Mouse (Mus musculus) megakaryocyte progenitor cell, adult 5-6 weeks (primary cell): ENCODE data around the gene Cdc42ep1. TPM values are rescaled to one million over a fixed set of nuclear protein-coding genes. Genes with fewer than 3 reads are reported as not detected.
A peak's percentile ranks its signal among the peaks of the same experiment; 100 is the strongest.

ENCODE experiments used
- ATAC-seq: replicated peaks from 2 replicates; pipeline ENCODE4 v1.8.0; 2016; ENCODE audit warnings: mild to moderate bottlenecking, moderate TSS enrichment, inconsistent platforms; ENCODE audit not compliant: poor library complexity
- total RNA-seq, 2 experiments: library from RNA; stranded (forward) in 1 of 2; stranded (reverse) in 1 of 2; fragments of 157-497, 149-512 nt in 1 of 2; fragments of 200-1000 nt in 1 of 2; gene quantifications; 2 replicates each; pipeline versions ENCODE4 v1.2.3 to v1.2.4; 2015 to 2017

Gene Cdc42ep1
- total RNA-seq, 2 experiments from 2014 or later: not detected

DNA sequence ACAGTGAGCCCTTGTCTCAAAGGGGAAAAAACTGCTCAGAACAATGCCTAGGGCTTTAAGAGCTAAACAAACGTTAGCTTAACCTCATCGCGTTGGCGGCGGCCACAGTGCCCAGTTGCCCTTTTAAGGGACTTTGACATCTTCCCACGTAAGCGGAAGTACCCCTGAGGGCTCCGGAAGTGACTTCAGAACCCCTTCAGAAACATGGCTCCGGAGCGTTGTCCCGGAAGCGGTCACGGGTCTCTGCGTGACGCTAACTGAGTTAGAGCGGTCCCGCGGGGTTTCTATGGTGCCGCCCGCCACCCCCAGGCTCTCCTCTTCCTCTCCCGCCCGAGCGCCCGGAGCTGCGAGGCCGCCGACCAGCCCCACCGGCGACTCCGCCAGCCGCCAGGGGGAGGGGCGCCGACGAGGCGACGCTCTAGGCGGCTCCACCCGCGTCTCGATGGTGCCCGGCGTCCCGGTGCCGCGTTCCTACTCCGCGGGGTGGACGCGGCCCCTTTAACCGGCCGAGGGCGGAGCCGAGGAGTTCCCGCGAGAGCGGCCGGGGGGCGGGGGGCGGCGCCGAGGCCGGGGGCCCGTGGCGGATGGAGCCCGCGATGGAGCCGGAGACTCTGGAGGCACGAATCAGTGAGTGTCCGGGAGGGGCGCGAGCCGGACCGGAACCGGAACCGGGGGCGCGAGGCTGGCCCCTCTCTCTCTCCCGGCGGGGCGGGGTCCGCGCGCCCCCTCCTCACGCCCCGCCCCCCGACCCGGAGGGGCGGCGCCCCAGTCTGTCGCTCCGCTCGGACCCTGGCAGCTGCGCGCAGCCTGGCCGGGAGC is 34.8 kb downstream of the Cdc42ep1 start, which contains the start of gene Gga1:
Gene Gga1, plus strand, starts transcription at position 200 of the 819 bp plus-strand sequence.
- ATAC-seq: peak; percentile 62

DNA sequence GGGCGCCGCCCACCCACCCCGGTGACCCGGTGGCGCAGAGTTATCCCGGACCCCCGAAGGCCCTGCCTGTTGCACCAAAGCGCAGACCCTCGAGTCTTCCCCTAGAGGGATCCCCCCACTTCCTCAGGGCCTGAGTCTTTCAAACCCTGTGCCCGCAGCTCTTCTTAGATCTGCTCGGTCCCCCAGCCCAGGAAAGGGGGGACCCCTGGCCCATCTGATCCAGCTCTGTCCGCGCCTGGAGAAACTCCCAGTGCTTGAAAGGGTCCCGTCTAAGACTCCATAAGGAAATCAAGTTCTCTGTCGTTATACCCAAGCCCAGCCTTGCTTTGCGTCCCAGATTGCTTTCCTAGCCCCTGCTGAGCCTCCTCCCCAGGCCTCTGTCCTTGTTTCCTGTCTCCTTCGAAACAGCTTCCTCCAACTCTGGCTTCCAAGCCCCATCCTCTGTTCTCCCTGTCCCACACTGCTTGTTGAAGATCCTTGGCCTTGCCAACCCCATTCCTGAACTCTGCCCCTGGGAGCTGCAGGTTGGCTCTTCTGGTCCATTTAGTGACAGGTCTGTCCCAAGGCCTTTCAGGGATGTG is 35.5 kb downstream of the Cdc42ep1 start:
- ATAC-seq: no peak

DNA sequence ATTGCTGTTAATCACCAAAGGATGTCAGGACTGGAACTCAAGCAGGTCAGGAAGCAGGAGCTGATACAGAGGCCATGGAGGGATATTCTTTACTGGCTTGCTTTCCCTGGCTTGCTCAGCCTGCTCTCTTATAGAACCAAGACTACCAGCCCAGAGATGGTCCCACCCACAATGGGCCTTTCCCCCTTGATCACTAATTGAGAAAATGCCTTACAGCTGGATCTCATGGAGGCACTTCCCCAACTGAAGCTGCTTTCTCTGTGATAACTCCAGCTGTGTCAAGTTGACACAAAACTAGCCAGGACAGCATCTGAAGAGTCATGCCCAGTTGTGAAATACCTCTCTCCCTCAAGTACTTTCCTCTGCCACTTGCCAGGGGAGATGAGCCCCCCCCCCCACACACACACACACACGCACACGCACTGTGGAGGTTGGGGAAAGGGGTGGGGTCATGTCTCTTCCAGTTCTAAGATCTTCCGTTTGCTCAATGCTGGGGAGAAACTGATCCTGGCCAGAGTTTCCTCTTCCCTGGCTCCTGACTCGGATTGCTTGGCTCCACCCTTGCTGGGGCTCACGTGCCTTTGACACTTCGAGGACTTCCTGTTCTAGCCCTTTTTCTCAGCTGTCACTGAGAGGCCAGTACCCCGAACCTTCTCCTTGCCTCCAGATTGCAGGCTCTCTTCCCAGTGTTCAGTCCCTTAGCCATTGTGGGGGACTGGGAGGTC is 36.5 kb downstream of the Cdc42ep1 start:
- ATAC-seq: peak; percentile 53

DNA sequence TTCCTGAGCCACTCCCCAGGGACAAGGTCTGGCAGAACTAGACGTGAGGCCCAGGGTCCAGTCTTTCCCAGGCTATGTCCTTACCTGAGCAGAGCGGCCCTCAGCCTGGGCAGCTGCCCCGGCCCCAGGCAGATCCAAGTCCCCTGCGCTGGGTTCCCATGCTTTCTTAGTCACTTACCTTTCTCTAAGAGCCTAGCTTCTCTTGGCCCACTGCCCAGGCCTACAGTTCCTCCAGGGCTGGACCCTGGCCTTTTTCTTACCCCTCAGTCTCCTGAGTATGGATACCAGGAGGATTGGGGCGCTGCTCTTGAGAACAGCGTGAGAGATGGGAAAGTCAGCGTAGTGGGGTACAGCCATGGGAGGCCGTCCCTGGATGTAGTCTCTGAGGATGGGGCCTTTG is 38.0 kb downstream of the Cdc42ep1 start:
- ATAC-seq: no peak

DNA sequence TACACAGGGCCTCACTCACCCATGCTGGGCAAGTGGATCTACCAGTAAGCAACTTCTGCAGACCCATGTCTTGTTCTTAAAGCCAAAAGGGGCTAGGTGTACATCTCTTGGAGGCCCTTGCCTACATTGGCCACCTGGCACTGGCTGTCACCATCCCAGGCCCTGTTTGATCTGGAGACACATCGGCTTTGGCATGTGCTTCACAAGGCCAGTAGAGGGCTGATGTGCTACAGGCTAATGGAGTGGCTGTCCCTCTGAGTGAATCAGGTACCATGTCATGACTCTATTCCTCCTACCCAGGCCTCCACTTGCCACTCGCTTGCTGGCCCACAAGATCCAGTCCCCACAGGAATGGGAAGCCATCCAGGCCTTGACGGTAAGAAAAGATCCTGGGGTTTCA is 39.4 kb downstream of the Cdc42ep1 start:
- no peak for ATAC-seq

DNA sequence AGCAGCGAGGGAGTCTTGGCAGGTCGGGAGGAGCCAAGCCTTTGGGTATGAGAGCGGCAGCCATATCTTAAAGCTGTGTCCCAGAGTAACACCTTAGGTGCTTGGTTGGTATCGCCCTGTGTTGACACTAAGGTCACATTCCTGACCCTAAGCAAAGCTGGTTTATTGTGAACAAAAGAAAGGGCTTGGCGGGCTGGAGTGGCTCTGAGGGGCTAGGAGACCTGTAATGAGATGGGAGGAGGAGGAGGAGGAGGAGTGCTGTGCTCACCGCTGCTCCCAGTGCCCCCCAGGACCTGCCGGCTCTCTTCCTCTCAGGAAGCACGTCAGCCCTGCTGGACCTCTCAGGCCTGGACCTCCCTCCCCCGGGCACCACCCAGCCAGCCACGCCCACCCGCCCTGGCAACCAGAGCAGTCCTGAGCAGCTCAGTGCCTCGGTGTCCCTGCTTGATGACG is 47.0 kb downstream of the Cdc42ep1 start:
- ATAC-seq: no peak

DNA sequence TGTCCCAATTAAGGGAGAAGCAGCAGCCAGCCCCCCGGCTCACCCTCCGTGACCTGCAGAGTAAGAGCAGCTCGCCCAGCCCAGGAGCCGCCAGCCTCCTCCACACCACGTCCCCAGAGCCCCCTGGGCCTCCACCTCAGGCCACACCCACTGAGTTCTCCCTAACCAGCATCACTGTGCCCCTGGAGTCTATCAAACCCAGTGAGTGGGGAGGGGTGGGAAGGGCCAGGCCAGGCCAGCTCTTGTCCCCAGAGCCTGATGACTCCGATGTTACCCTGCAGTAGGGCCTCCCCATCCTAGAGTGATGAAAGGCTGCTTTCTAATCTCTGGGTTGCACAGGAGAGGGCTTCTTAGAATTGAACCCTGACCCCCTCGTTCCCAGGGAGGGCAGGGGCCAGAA is 50.0 kb downstream of the Cdc42ep1 start:
- ATAC-seq: no peak

DNA sequence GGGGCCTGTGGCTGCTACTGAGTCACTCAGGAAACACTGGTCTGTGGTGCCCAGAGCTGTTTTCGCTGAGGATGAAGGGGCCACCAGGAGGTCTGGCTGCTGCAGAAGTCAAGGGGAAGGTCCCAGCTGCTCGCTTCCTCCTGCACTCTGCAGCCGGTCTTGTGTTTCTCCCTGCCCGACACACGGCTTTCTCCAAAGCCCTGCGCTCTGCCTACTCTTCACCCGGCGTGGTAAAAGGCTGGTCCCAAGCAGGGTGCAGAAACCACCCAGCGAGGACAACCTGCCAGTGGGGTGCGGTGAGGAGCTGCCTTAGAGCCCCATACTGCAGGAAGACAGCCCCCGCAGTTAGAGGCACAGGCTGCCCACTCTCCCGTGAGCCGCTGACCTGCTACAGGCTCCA is 52.3 kb downstream of the Cdc42ep1 start:
- peak; percentile 26; the same call in 1 of the 2 replicates for ATAC-seq

DNA sequence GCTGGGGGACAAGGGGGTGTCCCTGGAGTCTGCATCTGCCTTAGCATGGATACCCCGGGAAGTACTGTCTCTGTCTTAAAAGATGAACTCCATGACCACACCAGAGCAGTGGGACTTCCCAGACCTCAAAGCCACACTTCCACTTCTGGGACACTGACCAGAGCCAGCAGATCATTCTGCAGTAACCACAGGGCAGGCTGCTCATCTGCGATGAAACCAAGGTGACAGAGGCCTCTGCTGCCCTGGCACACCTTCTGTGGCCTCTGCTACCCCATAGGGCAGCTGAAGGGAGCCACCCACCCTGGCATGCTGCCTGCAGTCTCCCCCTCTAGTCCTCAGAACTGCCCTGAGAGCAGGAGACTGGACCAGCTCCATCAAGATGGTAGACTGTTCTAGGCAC is 53.3 kb downstream of the Cdc42ep1 start:
- no peak for ATAC-seq

DNA sequence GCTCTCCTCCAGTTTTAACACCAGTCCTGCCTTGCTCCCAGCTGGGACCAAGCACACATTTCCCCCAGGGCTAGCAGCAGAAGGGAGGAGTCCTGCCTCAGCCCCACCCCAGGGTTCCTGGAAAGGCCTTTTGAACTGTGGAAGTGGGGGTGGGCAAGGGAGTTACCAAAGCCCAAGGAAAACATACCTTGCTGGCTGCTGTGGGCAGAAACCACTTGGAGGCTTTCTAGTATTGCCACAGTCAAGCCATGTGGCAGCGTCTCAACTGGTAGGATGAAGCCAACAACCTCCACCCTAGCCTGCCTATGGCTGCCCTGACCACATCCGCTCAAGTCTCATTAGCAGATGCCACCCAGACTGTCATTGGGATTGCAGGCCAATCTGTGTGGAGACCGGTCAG is 53.7 kb downstream of the Cdc42ep1 start:
- ATAC-seq: peak; percentile 29

DNA sequence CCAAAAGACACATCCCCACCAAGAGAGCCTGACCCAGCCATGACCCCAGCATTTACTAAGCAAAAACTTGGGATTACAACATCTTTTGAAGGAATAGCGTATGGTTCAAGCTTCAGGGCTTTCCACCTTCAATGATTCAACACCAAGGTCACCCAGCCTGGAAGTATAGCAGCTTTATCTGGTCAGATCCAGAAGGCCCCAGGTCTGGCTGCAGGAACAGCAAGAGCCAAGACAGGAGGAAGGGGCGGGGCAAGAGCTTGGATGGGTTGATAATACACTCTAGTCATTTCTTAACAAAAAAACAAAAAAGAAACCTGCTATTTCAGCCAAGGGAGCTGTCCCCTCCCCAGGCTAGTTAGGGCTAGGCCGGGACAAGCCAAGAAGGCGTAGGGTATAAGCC is 55.1 kb downstream of the Cdc42ep1 start:
- peak; percentile 18 for ATAC-seq

DNA sequence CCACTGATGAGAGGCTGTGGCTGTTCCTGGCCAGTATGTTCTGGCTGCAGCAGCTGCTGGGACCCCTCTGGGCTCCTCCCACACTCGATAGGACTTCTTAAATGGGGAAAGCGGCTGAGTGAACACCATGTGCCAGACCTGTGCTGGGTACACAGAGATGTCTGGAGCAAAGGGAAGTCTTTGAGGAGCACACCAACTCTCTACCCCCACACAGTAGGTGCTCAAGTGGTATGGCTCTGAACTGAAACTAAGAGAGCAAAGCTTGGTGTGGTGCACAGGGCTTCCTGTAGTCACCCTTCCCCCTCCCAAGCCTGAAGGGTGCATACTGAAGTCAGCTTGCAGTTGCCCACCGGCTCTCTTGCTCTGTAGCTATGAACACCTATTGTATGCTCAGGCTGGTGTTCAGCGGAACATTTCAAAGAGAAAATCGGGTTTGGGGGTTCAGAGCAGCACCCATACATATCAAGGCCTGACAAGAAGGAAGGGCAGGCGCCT is 56.1 kb downstream of the Cdc42ep1 start:
- no peak for ATAC-seq

DNA sequence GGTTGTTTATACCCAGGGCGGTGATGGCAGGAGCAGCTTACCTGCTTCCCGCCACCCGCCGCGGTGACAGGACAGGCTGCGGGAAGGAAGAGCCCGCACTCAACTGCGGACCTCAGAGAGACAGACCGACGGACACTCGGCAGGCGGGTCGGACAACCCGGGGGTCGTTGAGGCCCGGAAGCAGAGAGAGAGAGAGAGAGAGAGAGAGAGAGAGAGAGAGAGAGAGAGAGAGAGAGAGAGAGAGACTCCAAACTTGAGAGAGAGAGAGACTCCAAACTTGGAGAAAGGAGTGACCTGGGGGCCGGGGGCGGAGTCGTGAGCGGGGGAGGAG is 57.0 kb downstream of the Cdc42ep1 start, which contains the start of gene Gm49510:
Gene Gm49510, plus strand, starts transcription at position 259 of the 331 bp plus-strand sequence.
- no peak for ATAC-seq

DNA sequence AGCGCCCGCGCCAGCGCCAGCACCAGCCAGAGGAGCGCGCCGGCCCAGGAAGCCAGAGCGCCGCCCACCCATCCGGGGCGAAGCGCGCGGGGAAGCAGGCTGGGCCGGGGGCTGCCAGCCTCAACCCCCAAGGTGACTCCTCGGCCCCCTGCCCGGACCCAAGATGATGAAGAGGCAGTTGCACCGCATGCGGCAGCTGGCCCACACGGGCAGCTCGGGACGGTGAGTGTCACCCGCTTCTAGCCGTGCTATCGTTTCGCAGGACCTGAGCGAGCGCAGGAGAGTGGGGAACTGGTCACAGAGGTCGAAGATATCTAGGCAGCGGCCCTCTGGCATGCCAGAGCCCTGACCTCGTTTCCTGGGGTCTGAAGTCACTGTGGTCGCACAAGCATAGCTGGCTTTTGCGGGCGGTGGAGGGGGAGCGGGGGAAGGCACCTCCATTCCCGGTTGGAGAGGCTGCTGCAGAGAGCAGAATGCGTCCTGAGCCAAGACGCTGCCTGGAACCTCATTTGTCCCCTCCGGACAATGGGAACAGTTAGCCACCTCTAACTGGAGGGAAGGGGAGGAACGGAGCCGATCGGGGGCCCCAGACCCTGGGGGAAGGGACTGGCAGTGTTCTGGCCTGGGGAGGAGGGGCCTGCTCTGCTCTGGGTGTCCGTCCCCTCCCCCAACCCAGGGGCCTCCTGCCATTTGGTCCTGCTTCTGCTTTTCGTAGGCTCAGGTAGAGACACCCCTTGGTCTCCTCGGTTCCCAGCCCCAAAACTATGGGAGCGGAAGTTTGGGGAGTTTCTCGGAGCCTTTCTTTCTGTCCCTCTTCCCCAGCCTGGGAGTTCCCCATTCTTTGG is 57.5 kb downstream of the Cdc42ep1 start, which contains the start of gene Sh3bp1:
Gene Sh3bp1, plus strand, starts transcription at position 29 of the 845 bp plus-strand sequence.
- ATAC-seq: peak; percentile 35

Other genes with a start within 250 kb of the Cdc42ep1 start
- gene Cyth4, start 245.6 kb upstream of the Cdc42ep1 start, total RNA-seq (2015): 34.6 and 45.8 TPM in 2 replicates
- 74.9 and 87.2 TPM in 2 replicates for gene Cyth4, start 245.6 kb upstream of the Cdc42ep1 start, total RNA-seq (2017)
- not detected in 2 replicates for gene Elfn2, start 123.9 kb upstream of the Cdc42ep1 start, total RNA-seq (2015)
- 0.04 TPM in 1 of 2 replicates, not detected in the other for gene Elfn2, start 123.9 kb upstream of the Cdc42ep1 start, total RNA-seq (2017)
- 13.3 and 13.6 TPM in 2 replicates for gene Mfng, start 69.1 kb upstream of the Cdc42ep1 start, total RNA-seq (2015)
- 10.0 and 10.5 TPM in 2 replicates for gene Mfng, start 69.1 kb upstream of the Cdc42ep1 start, total RNA-seq (2017)
- gene Card10, start 39.6 kb upstream of the Cdc42ep1 start, total RNA-seq (2015): 0.20 and 0.78 TPM in 2 replicates
- 0.12 and 0.14 TPM in 2 replicates for gene Card10, start 39.6 kb upstream of the Cdc42ep1 start, total RNA-seq (2017)
- not detected in 2 replicates for gene Lgals2, start 12.9 kb downstream of the Cdc42ep1 start, total RNA-seq (2015)
- not detected in 2 replicates for gene Lgals2, start 12.9 kb downstream of the Cdc42ep1 start, total RNA-seq (2017)
- 27.8 and 28.9 TPM in 2 replicates for gene Gga1, start 34.6 kb downstream of the Cdc42ep1 start, total RNA-seq (2015)
- 15.4 and 20.1 TPM in 2 replicates for gene Gga1, start 34.6 kb downstream of the Cdc42ep1 start, total RNA-seq (2017)
- not detected in 2 replicates for gene Gm49510, start 57.0 kb downstream of the Cdc42ep1 start, total RNA-seq (2015)
- 1.2 and 2.6 TPM in 2 replicates for gene Gm49510, start 57.0 kb downstream of the Cdc42ep1 start, total RNA-seq (2017)
- 42.5 and 55.8 TPM in 2 replicates for gene Sh3bp1, start 57.1 kb downstream of the Cdc42ep1 start, total RNA-seq (2015)
- 18.9 and 22.9 TPM in 2 replicates for gene Sh3bp1, start 57.1 kb downstream of the Cdc42ep1 start, total RNA-seq (2017)
- 9.5 and 12.8 TPM in 2 replicates for gene Pdxp, start 71.3 kb downstream of the Cdc42ep1 start, total RNA-seq (2015)
- 5.0 and 8.8 TPM in 2 replicates for gene Pdxp, start 71.3 kb downstream of the Cdc42ep1 start, total RNA-seq (2017)
- 480 and 550 TPM in 2 replicates for gene Lgals1, start 84.1 kb downstream of the Cdc42ep1 start, total RNA-seq (2015)
- gene Lgals1, start 84.1 kb downstream of the Cdc42ep1 start, total RNA-seq (2017): 648 and 851 TPM in 2 replicates
- gene Nol12, start 92.3 kb downstream of the Cdc42ep1 start, total RNA-seq (2015): 38.7 and 47.6 TPM in 2 replicates
- gene Nol12, start 92.3 kb downstream of the Cdc42ep1 start, total RNA-seq (2017): 19.9 and 25.2 TPM in 2 replicates
- gene Triobp, start 105.1 kb downstream of the Cdc42ep1 start, total RNA-seq (2015): 66.0 and 71.4 TPM in 2 replicates
- gene Triobp, start 105.1 kb downstream of the Cdc42ep1 start, total RNA-seq (2017): 20.7 and 26.0 TPM in 2 replicates
- gene H1f0, start 185.8 kb downstream of the Cdc42ep1 start, total RNA-seq (2015): 11.1 and 14.5 TPM in 2 replicates
- 24.3 and 29.0 TPM in 2 replicates for gene H1f0, start 185.8 kb downstream of the Cdc42ep1 start, total RNA-seq (2017)
- 0.15 and 0.69 TPM in 2 replicates for gene Galr3, start 199.3 kb downstream of the Cdc42ep1 start, total RNA-seq (2015)
- gene Galr3, start 199.3 kb downstream of the Cdc42ep1 start, total RNA-seq (2017): 0.29 and 0.91 TPM in 2 replicates
- 16.0 and 17.3 TPM in 2 replicates for gene Ankrd54, start 220.3 kb downstream of the Cdc42ep1 start, total RNA-seq (2015)
- 11.2 and 18.8 TPM in 2 replicates for gene Ankrd54, start 220.3 kb downstream of the Cdc42ep1 start, total RNA-seq (2017)
- 192 and 203 TPM in 2 replicates for gene Eif3l, start 232.6 kb downstream of the Cdc42ep1 start, total RNA-seq (2015)
- 259 and 271 TPM in 2 replicates for gene Eif3l, start 232.6 kb downstream of the Cdc42ep1 start, total RNA-seq (2017)